Mouse (Mus musculus) kidney, adult 9 months (tissue): ENCODE data around the gene Kif3b.
"Not testable (repeated sequence)": the region's sequence is repeated elsewhere in the genome, so short reads cannot be mapped to it uniquely, and the experiment has no call there.

ENCODE experiments used
- DNase-seq: peaks from one replicate; pipeline ENCODE4 v3.0.0; 2022

Gene Kif3b

DNA sequence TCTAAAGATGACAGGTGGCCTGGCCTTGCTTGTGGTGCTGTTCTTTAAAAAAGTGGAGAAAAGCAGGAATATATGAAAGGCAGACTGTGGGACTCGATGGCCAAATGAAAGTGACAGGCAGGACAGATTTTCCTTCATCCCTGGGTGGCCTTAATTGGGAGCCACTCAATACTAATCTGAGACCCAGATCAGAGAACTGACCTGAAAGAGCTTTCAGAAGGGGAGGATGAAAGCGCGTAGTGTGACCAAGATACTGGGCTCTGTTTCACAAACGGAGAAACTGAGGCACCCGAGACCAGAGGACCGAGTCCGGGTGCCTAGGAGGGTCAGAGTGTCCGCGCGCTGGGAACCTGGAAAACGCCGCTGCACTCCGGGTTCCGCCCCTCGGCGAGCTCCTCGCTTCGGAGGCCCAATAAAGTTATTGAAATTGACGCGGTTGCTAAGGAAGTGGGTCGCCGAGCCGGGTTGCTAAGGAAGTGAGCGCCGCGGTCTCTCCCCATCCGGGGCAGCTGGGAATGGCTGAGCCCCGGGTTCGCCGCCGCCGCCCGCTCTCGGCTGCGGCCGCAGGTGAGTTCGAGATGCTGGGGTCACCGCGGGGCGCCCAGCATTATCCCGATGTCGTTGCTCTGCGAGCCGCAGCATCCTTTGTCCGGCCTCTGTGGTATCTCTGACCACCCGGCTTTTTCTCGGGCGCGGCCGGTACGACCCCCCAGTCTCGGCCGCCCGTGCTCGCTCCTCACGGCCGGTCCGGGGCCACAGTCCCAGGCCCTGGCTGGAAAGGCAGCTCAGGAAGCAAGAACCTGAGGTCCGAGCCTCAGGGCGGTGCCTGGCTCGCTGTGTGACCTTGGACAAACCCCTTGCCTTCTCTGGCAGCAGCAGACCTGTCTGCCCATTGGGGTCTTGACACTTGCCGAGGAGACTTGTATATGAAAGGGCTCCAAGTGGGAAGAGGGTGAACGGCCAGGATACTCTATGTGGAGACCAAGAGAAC lies at the start of gene Kif3b:
Gene Kif3b (plus strand): TSS at position 476 of the 991 bp plus-strand sequence.
- DNase-seq = peak; percentile 90

DNA sequence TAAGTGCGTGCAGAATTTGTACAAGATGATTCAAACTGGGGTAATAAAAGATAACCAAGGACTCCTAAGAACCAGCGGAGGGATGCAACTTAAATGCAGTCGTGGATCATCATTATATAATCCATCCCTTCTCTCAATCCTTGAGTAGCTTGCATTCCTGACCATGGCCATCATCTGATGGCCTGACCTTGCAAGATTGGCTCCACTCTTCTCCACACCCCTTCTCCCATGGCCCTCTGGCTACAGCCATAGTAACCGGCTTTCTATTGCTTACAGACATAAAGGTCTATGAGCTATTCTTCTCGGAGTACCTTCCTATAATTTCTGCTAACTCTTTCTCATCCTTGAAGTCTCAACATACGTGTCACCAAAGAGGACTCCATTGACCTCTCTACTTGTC lies 49.1 kb upstream of the Kif3b start:
- DNase-seq = no peak

DNA sequence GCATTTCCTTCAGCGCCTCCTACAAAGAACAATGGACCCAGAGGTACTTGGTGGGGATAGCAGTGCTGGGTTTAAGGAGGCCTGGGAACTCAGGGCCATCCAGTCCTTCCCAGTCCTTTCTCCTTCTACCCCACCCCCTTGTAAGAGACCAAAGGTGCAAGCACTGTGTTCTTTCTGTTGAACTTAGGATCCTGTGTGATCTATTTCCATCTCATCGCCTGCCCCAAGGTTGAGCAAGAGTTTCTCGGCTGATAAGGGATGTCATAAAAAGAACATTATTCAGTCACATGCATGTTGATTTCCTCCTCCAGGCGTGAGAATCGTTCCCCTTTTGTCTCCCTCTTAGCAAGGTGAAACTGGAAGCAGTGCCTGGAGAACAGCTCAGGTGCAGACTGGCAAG lies 41.5 kb upstream of the Kif3b start:
- DNase-seq = no peak

DNA sequence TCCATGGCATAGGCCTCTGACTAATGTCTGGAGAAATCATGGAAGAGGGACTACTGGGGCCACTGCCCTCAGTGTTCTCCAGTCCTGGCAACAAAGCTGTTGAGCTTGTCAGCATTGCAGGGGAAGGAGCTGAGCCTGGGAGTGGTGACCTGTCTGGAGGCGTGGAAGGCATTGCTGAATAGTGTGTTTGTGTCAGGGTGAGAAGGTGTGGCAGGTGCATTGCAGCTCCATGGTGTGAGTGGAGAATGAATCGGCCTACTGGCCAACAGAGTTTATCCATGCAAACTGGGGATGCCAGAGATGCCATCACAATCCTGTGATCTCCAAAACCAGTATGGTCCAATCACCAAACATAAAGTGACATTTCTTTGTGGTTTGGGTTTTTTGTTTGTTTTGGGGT lies 34.6 kb upstream of the Kif3b start:
- no peak for DNase-seq

DNA sequence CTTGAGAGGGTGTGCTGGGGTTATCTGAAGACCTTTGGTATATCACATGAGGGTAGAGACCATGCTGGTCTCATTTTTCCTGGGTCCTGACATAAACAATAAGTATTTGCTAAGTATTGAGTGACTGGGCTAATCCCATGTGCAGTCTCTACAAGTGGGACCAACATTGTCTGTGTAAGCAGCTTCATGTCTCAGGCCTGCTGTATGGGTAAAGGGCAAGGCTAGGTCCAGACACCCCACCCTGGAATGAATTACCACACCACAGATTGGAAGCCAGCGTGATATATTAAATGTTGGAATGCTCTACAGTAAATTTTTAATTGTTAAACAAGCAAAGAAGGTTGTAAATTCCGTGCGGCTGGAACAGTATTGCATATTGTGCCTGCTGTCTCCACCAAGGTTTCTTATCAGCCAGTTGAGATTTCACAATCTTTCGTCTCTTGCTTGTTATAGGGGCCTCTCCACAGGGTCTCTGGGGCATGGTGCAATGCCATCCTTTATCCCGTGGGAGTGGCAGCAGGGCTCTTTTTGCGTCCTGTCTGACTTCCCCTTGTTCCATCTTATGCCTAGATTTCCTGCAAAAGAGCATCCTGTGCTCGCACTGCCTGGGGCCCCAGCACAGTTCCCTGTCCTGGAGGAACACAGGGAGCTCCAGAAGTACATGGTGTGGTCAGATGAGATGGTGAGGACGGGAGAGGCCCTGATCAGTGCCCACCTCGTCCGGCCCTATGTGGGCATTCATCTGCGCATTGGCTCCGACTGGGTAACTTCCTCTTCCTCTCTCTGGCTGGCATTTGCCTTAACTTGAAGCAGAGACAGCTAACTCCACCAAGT lies 32.0 kb upstream of the Kif3b start:
- DNase-seq = no peak

DNA sequence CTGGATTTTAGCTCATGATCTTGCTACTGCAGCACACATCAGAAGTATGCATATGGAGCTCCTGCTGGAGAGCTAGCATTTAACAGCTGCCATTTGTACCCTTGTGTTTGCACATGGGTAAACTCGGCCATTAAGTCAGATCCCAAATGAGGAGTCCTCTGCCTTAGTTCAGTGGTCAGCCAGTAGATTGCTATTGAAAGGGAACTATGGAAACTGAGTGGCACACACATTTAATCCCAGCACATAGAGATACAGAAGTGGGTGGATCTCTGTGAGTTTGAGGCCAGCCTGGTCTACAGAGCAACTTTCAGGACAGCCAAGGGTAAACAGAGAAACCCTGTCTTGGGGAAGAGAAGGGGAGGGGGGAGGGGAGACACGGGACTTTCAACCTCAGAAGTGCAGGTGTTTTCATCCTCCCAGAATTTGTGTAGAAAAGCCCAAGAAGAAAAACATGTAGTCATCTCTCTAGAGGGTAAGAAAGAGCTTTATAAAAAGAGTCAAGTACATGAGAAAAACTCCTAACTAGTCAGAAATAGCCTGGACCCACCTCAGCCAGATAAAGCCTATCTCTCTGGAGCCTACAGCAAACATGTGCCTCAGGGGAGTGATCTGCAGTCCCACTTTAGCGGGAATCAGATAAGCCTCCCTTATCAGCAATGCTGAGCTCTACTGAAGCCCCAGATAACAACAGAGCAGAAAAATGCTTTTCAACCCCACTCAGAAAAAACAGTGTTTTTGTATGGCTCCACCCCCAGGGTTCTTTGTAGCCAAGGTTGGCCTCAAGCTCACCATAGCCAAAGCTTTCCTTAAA lies 31.1 kb upstream of the Kif3b start:
- DNase-seq = no peak

DNA sequence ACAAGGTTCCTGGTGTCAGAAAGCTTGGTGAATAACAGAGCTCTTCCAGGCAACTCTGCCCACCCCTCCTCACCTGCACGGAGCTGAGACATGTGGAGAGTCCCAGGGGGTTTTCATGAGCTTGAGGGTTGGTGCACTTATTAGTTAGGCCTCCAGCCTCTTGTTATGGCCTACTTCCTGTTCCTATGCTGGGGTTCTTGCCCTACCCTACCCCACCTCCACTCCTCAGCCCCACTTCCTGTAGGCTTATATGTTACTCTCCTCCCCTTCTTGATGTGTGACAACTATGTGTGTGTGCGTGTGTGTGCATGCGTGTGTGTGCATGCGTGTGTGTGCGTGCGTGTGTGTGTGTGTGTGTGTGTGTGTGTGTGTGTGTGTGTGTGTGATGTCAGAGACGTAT lies 28.2 kb upstream of the Kif3b start:
- no peak for DNase-seq

DNA sequence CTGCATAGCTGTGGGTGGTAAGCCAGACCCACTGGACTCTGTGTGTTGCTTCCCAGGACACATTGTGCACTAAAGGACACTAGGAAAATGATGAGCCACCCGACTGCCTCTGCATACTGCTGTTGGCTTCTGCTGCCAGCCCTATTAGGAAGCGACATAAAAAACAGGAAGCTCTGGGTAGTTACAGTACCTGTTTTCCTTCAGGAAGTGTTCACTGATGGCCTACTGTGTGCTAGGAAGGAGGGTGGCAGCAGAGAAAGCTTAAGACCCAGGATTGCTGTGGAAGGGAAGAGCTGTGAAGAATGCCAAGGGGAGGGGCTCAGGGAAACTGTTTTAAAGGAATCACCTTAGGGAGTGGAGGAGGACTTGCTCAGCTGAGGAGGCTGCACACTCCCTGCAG lies 23.9 kb upstream of the Kif3b start:
- DNase-seq = no peak

DNA sequence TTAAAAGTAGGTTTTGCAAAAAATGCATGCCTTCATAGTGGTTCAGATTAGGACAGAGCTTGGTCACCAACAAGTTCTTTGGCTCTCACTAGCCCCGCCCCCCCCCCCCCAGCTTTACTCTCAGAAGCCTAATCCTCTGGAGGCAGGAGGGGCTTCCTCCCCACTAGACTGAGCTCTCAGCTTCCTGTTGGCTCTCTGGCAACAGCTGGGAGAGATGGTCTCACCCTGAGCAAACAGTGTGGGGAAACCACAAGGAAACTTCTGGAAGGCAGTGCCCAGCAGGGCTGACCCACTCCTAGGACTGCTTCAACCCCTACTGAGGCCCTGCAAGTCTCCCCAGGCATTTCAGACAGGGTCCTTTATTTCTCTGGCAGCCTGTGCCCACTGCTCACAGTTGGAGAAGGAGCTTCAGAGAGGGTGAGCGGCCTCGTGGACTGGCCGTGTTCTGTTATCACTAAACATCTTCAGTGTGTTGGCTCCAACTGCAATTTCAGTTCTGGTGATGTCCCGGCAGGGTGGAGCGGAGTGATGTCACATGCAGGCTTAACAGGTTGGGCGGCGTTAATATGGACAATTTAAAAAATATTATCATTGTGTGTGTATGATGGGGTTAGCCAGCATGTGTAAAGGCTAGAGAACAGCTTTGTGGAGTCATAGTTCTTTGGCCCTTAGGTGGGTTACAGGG lies 20.8 kb upstream of the Kif3b start:
- not testable (repeated sequence) for DNase-seq

DNA sequence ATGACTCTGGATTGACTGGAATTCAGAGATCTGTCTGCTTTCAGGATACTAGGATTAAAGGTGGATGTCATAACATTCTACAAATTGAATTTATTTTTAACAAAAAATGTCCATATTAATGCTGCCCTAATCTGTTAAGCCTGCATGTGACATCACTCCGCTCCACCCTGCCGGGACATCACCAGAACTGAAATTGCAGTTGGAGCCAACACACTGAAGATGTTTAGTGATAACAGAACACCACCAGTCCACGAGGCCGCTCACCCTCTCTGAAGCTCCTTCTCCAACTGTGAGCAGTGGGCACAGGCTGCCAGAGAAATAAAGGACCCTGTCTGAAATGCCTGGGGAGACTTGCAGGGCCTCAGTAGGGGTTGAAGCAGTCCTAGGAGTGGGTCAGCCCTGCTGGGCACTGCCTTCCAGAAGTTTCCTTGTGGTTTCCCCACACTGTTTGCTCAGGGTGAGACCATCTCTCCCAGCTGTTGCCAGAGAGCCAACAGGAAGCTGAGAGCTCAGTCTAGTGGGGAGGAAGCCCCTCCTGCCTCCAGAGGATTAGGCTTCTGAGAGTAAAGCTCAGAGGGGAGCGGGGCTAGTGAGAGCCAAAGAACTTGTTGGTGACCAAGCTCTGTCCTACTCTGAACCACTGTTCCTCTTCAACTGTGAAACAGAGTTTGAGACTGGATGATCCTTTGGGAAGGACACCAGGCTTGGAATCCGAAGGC lies 16.9 kb upstream of the Kif3b start:
- not testable (repeated sequence) for DNase-seq

DNA sequence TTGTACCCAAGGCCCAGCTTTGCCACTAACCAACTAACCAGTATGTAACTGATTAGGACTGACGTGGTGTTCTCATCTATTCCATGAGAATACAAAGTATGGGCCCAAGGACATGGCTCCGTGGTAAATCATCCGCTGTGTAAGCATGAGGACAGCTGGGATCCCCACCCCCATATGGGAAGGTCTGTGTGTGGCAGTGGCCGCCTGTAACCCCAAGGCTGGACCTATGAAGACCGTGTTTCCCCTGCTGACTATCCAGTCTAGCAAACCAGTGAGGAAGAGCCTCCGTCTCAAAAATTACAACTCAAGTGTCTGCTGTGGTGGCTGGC lies 16.3 kb upstream of the Kif3b start:
- no peak for DNase-seq

DNA sequence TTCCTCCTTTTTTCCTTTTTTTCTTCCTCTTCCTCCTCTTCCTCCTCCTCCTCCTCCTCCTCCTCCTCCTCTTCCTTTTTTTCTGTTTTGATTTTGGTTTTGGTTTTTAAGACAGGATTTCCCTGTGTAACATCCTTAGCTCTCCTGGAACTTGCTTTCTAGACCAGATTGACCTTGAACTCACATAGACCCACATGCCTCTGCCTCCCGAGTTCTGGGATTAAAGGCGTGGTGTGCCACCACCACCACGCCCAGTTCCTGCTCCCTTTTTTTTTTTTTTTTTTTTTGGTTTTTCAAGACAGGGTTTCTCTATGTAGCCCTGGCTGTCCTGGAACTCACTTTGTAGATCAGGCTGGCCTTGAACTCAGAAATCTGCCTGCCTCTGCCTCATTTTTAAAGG lies 15.6 kb upstream of the Kif3b start:
- DNase-seq = not testable (repeated sequence)

DNA sequence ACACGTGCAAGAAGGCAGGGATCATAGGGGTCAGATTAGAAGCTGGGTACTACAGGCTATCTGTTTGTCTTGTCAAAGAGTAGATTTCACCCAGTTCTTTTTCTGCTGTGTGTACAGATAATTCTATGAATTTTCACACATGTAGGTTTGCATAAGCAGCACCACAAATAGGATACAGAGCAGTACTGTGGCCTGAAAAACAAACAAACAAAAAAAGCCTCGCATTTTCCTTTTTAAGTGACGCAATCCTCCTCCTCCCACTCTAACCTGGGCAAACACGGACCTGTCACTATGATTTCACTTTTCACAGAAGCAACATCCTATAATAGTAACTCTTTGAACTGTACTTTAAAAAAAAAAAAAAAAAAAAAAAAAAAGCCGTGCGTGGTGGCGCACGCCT lies 14.8 kb upstream of the Kif3b start:
- no peak for DNase-seq

DNA sequence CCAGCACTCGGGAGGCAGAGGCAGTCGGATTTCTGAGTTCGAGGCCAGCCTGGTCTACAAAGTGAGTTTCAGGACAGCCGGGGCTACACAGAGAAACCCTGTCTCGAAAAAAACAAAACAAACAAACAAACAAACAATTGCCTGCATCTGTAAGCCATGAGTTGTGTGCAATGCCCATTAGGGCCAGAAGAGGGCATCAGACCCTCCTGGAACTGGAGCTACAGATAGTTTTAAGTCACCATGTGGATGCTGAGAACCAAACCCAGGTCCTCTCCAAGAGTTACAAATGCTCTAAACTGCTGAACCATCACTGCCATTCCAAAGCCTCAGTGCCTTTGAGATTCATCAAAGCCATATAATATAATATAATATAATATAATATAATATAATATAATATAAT lies 14.4 kb upstream of the Kif3b start:
- not testable (repeated sequence) for DNase-seq

DNA sequence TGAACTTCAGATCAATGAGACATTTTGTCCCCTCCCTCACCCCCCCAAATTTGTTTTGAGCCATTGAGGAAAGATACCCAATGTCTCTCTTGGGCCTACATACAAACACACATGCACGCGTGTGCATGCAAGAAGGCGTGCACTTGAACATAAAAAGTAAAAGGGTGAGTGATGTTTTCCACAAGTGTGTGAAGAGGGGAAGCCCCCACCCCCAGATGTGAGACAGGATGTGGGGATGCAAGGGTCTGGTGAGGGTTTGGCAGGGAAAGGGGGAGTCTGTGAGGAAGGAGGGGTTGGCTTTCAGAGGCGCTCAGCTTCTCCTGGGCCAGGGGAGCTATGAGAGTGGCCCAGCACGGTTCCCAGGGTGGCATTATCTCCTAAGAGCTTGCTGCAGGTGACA lies 12.9 kb upstream of the Kif3b start:
- no peak for DNase-seq

DNA sequence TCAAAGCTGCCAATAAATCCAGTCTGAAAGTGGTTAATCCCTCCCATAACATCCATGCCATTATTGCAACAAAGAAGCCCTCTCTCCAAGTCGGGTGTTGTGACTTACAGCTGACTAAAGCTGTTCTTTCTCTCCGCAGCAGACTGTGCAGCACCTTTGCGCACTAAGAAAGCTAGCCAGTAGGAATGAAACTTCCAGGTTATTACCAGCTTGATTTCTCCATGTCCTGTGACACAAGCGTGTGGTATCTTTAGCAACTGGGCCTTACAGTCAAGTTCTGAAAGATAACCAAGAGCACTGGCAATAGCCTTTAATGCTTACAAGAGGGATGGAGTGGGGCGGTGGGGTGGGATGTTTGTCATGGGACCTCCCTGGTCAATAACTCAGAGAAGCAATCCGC lies 7.3 kb upstream of the Kif3b start:
- no peak for DNase-seq

DNA sequence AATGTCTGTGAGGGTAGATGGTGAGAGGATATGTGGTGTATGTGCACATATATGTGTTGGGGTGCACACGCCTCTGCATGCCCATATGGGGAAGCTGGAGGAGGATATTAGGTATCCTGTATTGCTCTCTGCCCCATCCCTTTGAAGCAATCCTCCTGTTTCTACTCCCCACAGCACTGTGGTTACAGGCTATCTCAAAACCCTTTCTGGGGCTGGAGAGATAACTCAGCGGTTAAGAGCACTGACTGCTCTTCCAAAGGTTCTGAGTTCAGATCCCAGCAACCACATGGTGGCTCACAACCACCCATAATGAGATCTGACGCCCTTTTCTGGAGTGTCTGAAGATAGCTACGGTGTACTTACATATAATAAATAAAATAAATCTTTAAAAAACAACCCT lies 4.7 kb upstream of the Kif3b start:
- no peak for DNase-seq

DNA sequence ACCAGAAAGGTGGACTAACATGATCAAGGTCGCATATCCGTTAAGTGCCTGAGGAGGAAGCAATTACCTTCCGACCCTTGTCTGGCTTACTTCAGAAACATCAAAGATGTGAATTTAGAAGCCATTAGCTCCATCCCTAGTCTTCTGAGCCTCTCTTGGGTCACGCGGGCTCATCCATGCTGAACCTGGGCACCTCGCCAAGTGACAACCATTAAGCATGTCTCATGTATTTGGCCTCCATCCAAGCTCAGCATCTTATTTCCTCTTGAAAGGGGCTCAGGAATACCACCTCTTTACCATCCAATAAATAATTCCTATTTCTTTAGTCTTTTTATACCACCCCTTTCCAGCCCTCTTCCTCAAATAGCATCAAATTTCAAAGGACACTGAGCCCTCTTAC lies 3.4 kb upstream of the Kif3b start:
- DNase-seq = peak; percentile 36

DNA sequence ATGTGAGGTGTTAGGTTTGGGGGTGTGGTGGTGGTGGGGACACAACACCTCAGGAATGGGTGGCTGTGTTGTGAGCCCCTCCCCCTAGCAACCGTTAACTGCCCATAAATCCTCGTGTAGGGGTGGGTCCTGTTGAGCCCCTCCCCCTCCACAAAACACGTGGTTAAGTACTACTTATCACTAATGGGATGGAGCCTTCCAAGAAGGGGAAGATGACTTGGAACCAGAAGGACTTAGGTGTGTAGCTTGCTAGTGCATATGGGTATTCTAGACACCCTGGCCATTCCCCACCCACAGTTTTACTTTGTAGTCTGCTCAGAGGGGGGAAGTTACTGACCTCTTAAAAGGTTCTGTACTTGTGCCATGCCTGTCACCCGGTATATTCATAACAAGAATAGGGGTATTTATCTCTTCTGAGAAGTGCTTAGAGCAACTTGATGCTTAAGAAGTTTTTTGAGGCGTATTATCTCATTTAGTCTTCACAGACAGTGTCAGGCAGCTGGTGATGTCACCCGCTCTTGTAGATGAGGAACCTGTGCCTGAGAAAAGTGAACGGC lies 1.2 kb downstream of the Kif3b start:
- peak; percentile 32 for DNase-seq

DNA sequence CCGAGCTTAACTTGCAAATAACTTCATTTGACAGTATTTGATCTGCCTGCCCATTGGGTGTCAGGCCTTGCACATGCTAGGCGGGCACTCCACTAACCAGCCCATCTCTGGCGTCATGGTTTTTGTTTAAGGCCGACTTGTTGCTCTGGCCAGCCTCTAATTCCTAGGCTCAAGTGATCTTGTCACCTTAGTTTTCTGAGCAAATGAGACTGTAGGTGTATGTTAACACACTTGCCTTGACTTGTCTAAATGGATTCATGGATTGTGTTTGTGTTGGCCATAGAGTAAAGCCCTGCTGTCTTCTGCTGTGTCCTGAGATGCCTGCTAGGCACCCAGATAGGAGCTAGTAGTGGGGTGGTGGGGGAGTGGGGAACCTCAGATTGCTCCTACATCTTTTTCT lies 4.0 kb downstream of the Kif3b start:
- no peak for DNase-seq

DNA sequence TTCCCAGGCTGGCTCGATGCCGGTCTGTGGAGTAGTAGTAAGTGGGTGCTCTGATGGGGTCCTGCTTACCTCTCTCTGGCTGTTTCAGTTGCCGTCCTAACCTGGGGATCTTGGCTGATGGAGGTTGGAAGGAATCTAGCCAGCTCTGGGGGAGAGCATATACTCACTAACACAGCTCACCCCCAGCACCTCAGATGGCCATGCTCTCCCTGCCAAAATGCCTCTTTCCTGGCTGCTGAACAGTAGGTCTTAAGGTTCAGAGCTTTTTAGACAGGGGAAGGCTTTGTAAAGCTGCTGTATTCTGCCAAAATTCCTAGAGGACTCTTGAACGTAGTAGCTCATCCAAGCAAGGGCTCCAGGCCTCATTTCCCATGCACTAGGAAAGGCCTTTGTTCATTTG lies 6.6 kb downstream of the Kif3b start:
- no peak for DNase-seq

DNA sequence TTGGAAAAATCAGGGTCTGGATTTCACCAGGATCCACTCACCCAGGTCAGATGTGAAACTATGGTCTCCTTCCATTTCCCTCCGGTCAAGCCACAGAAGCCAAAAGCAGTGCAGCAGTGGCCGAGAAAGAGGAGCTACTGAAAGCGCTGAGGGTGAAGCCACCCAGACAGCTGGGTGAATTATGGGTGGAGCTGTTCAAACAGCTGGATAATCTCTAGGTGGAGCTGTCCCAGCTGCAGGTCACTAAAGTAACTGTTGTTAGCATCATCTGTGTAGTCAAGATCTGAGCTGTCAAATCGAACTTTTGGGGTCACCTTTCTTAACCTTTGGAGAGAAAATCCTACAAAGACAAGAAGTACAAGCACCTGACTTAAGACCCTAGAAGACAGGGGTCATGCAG lies 7.2 kb downstream of the Kif3b start:
- no peak for DNase-seq
